Mouse (Mus musculus): ENCODE measurements around the gene 1700030J22Rik. TPM values are rescaled to one million over a fixed set of nuclear protein-coding genes. Genes with fewer than 3 reads are reported as not detected.

Gene 1700030J22Rik
- total RNA-seq, 4 experiments from 2014 or later = 10.7 to 11.9 (median 11.3) TPM

GRCm38 (mm10) chr8:116951778-116952177, 27.0 kb downstream of the 1700030J22Rik start:
- no peak for DNase-seq (ENCODE audit: low spot score in 2 of 2)

- no peak for DNase-seq (ENCODE audit: low spot score in 2 of 2)
These were observed 27.4 kb downstream of the 1700030J22Rik start for GRCm38 (mm10) chr8:116951369-116951768.

- no peak for DNase-seq (ENCODE audit: low spot score in 2 of 2)
These were observed 31.2 kb downstream of the 1700030J22Rik start for GRCm38 (mm10) chr8:116947589-116947988.

- DNase-seq (ENCODE audit: low spot score in 2 of 2) = no peak
These were observed 31.9 kb downstream of the 1700030J22Rik start for GRCm38 (mm10) chr8:116946851-116947250.

DNA sequence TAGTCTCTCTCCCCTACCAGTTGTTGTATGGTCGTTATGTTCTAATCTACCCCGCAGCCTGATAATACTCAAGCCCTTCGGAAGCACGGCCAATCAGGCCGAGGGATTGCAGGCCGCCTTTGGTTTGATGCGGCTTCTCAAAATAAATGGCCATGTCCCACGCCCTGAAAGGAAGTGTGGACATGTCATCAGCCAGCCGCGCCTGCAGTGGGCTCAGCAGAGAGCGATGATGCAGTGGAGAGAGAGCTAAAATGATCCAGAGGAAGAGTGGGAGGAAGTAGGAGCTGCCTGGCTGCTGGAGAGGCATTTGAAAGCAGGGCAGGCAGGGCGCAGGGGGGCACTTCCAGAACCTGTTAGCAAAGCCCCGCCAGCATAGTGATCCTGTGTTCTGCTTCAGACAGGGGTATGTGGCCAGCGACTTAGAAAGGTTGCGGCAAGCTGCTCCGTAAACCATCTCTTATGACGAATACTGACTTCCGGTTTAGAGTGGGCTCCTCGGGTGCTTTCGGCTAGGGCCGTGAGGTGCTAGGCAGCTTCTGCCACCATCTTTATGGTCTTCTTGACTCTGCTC, 32.4 kb downstream of the 1700030J22Rik start:
- peak; percentile 39 to 72 for DNase-seq (ENCODE audit: low spot score in 2 of 2)

- DNase-seq (ENCODE audit: low spot score in 2 of 2) = no peak
These were observed 33.4 kb downstream of the 1700030J22Rik start for GRCm38 (mm10) chr8:116945169-116945910.

DNA sequence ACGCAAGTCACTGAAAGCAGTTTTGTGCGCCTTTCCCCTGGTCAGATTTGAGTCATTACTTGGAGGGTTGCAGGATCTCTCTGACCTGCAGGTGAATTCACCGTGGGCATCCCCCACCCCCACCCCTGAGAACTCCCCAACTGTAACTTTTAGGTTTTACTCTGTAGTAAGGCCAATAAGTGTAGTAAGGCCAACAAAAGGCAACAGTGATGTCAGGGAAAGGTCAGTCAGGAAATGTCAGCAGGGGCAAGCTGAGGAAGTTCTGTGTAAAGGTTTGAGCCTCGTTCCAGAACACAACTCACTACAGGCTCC, 34.4 kb downstream of the 1700030J22Rik start:
- DNase-seq (ENCODE audit: low spot score in 2 of 2) = no peak

- DNase-seq (ENCODE audit: low spot score in 2 of 2) = peak in 1 of 2 experiments; percentile 41
These were observed 35.0 kb downstream of the 1700030J22Rik start for GRCm38 (mm10) chr8:116943555-116944384.

GRCm38 (mm10) chr8:116943161-116943554, 35.6 kb downstream of the 1700030J22Rik start, which contains the start of gene Atmin:
Gene Atmin (plus strand): TSS chr8:116943393.
- peak; percentile 51 to 85 for DNase-seq (ENCODE audit: low spot score in 2 of 2)

- DNase-seq (ENCODE audit: low spot score in 2 of 2) = no peak
These were observed 36.3 kb downstream of the 1700030J22Rik start for GRCm38 (mm10) chr8:116942284-116943058.

DNA sequence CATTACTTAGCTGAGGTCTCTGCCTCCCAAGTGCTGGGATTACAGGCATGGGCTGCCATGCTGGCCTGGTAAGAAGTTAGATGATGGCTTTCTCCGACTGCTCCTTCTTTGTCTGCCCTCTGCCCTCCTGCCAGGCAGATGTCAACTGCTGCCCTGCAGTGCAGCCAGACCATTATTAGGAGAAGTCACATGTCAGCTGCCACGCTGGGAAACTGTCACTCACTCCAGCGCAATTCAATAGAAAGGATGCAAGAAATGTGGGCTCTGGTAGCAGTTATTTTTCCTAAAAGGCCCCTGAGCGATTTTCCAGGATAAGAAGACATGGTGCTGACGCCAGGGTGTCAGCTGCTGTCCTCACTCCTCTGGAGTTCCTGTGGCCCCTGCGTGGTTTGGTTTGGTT, 43.3 kb downstream of the 1700030J22Rik start:
- no peak for DNase-seq (ENCODE audit: low spot score in 2 of 2)

GRCm38 (mm10) chr8:116934976-116935375, 43.8 kb downstream of the 1700030J22Rik start:
- no peak for DNase-seq (ENCODE audit: low spot score in 2 of 2)

GRCm38 (mm10) chr8:116928588-116928987, 50.2 kb downstream of the 1700030J22Rik start:
- no peak for DNase-seq (ENCODE audit: low spot score in 2 of 2)

DNA sequence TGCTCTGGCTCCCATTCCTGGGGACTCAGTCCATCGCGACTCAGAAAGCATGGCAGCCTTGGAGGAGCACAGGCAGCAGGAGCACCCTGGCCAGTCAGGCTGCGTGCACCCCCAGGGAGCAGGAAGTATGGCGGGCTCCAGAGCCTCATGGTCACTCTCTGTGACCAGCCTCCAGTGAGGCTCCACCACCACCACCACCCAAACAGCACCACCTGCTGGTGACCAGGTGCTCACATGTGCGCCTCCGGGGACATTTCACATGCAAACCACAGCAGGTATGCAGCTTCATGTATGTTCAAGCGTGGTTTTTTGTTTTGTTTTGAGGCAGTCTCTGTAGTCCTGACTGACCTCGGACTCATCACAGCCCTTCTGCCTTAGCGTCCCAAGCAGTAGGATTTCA, 50.9 kb downstream of the 1700030J22Rik start:
- DNase-seq (ENCODE audit: low spot score in 2 of 2) = no peak

DNA sequence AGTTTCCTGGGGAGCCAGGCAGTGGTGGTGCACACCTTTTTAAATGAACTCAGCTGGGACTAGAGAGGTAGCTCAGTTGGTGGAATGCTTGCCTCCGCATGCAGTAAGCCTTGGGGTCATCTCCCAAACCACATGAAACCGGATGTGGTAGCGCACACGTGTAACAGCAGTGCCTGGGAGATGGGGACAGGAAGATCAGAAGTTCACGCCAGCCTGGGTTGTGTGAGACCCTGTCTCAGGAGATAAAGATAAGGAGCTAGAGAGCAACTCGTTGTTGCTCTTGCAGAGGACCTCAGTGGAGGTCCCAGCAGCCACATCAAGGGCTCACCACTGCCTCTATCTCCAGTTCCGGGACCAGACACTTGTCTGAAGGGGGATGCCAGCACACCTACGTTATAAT, 55.2 kb downstream of the 1700030J22Rik start:
- no peak for DNase-seq (ENCODE audit: low spot score in 2 of 2)

DNA sequence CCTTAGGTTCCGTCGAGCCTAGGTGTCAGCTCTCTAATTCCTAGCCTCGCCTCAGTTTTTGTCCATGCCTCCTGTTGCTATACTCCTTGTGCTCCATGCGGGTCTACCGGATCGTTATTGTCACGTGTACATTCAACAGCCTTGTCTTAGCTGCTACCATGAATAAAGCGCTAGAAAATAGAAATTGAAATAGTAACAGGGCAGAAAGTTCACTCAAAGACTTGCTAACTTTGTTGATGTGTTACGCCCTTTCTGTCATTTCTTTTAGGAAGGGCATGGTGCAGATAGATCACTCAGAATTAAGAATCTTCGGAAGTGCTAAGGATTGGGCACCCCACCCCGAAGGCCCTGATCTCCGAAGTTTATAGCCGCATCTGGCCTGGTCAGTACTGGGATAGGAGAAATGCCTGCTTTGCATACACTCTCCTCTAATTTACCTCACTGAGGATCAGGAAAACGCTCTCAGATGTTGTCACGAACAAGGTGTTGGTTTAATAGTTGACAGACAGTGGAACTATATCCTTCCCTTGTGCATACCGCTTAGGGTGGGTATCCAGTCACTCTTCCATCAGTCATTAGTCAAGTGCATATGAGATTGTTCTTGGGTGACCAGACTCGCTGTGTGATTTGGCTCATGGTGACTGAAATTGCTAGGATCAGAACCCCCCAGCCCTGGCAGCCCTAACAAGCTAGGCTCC, 56.5 kb downstream of the 1700030J22Rik start:
- no peak for DNase-seq (ENCODE audit: low spot score in 2 of 2)

DNA sequence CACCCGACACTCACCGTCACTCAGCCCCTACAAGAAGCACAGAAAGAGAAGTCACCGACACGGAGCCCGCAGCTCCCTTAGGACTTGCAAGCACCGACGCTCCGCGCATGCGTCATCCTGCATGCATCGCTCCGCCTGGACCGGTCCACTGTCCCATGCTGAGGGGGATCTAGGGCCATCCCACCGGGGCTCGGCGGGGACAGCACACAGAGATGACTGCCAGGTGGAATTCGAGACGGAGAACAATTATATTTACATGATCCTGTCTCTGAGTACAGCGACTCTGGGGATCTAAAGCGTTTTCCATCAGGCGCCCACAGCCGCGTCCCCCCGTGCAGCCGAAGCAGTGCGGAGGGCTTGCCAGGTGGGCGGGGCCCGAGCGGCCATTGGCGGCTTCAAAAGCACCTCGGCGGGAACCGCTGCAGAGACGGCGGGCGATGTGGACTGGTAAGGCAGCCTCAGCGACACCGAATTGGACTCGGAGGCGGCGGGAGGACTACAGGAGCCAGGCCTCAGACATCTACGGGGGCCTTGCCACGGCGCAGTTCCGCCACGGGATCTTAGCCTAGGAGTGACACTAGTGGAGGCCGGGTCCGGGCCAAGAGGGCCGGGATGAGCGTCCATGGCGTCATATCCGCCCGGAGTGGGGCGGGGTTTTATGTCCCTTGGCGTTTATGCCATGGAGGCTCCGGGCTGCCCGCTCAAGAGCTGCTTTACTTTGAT, 57.3 kb downstream of the 1700030J22Rik start, which contains the start of the genes Cmc2 and Cenpn:
TSS of gene Cmc2 (minus strand) at position 119 of the 723 bp plus-strand sequence.
TSS of gene Cenpn (plus strand) at position 394 of the 723 bp plus-strand sequence.
- peak; percentile 86 to 88 for DNase-seq (ENCODE audit: low spot score in 2 of 2)

DNA sequence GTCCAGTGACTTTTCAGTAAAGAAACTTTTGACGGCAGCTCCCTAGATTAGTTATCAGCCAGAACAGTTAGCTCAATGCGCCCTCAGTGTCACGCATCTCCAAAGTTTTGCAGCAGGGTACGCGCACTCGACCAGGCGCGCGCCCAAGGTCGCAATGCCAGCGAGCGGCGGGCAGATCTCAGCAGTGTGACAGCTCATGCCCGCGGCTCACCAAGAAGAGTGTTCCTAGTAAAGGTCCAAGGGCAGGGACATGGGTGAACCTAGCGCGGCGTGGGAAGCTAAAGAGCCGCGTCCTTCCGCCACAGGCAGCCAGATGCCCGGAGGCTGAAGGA, 57.8 kb downstream of the 1700030J22Rik start:
- no peak for DNase-seq (ENCODE audit: low spot score in 2 of 2)

Measured in left cerebral cortex, adult 8-10 months (tissue).